Mouse (Mus musculus) adrenal gland, postnatal 4 days (tissue): ENCODE data around the gene Mboat2. TPM values are rescaled to one million over a fixed set of nuclear protein-coding genes. Genes with fewer than 3 reads are reported as not detected.

Experiments used
- DNase-seq, 2 experiments: peaks; one replicate each; pipeline ENCODE4 v3.0.0; 2021 to 2022; ENCODE audit warnings: low spot score in 2 of 2, mixed read lengths in 2 of 2
- total RNA-seq, 2 experiments: library from RNA; stranded (reverse); gene quantifications; 2 replicates each; pipeline ENCODE4 v1.2.3; 2021

Mboat2 gene
- total RNA-seq, 2 experiments from 2014 or later: 25.9 to 27.1 TPM

GRCm38 (mm10) chr12:24895352-24895751 lies 64.7 kb downstream of the Mboat2 start:
- DNase-seq: no peak

DNA sequence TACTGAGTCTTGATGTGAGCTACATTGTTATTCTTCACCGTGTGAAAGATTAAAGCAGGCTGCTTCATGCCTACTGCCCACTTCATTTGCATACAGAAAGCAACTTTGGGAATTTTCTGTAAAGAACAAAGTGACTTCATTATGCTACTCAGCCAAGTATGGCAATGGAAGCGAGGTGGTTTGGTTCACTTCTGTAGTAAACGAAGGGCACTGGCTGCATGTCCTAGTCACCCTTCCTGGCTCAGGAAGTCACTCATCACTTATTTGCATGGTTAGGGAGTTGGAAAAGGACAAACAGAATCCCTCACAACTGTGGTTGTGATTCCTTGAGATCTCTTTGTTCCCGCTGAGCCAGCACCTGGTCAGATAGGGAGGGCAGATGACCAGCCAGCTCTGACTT lies 66.7 kb downstream of the Mboat2 start:
- DNase-seq: no peak

- DNase-seq: no peak
These were observed 67.5 kb downstream of the Mboat2 start for GRCm38 (mm10) chr12:24898226-24898625.

DNA sequence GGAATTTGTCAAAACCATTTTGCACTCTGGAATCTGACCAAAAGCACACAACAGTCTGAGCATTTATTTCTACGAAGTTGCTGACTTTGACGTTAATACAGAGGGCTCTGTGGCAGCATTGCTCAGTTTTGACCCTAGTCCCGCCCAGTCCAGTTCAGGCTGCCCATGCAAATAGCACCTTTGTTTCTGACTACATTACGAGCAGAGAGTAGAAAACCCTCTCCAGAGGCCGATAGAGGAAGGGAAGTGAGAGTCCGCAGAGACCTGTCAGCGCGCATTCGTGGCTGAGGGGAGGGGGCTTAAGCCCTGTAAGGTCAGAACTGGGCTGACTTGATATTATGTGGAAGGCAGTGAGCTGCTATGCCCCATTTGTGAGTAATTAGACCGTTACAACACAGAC lies 69.0 kb downstream of the Mboat2 start:
- DNase-seq: no peak

DNA sequence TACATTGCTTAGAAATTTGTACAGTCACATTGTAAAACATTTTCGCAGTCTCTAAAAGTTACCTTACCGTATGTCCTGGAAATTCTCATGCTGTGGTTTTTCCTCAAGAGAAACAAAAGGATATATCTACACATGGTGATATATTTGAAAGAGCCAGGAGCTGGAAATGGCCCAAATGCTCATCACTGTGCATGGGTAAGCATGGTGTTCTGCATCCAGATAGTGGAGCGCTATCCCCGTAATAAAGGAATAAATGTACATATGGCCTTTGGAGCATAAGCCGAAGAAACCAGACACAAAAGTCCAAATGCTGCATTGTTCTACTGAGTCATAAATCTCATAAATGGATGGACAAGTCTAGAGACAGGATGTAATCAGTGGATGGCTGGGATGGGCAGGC lies 72.1 kb downstream of the Mboat2 start:
- DNase-seq: no peak

- no peak for DNase-seq
These were observed 77.2 kb downstream of the Mboat2 start for GRCm38 (mm10) chr12:24907894-24908293.

DNA sequence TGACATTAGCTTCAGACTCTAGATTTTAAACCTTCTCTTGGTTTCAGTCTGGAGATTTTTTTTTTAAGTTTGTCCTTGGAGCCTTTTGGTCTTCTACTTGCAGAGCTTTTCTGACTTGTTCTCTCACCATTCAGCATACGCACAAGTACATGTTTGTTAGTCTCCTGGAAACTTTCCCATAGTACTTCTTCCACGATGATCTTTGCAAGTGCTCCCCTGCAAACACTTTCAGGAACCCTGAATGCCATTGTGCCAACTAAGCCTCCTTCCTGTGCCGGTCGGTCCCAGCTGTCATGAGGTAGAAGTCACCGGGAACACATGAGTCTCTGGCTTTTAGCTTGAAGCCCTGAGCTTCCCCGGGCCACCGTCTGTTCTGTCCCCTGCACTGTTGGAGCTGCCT lies 79.0 kb downstream of the Mboat2 start:
- no peak for DNase-seq

GRCm38 (mm10) chr12:24912174-24912573 lies 81.5 kb downstream of the Mboat2 start:
- no peak for DNase-seq

- no peak for DNase-seq
These were observed 82.2 kb downstream of the Mboat2 start for GRCm38 (mm10) chr12:24912876-24913275.

DNA sequence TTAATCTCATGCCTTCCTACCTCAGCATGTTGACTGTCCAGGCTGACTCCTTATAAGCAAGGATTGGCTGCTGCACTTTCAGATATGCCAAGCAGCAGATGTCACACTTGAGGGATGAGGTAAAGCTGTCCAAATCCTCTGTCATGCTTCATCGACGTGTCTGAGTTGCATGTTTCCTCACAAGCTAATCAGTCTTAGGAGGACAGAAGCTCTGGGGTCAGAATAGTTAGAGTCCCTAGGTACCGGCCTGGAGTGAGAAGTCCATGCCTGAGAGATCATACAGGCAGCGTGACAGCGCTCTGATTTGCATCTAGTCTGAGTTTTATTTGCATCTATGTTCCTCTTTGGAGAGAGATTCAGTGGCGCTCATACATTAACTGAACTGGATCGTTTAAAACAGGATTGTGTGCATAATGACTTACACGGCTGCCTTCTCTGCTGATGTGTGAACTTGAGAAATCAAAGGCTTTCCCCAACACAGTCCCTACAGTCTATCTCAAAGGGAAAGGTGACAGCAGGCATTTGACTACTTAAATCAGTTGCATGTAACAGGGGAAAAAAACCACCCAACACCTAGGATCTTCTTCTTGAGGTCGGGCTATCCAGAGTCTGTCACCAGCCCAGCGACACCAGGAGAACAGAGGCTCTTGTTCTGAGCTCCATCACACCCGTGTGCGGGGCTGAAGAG lies 88.0 kb downstream of the Mboat2 start:
- no peak for DNase-seq

DNA sequence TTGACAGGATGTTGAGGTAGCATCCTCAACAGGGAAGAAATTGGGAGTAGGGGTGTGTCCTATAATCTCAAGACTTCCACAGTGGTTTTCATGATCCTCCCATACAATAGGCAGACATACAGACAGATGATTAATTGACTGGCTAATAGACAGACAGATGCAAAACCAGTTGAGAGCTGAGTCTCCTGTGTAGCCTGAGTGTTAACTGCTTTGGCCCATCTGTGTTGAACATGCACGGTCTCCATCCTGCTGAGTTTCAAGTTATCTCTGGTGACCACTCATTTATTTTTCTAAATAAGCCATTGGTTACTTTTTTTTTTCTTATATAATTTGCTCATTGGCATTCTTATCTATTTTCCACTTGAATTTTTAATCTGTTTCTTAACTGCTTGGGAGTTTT lies 90.2 kb downstream of the Mboat2 start:
- no peak for DNase-seq

- DNase-seq: no peak
These were observed 93.3 kb downstream of the Mboat2 start for GRCm38 (mm10) chr12:24924003-24924402.

GRCm38 (mm10) chr12:24925276-24925675 lies 94.6 kb downstream of the Mboat2 start:
- DNase-seq: no peak

DNA sequence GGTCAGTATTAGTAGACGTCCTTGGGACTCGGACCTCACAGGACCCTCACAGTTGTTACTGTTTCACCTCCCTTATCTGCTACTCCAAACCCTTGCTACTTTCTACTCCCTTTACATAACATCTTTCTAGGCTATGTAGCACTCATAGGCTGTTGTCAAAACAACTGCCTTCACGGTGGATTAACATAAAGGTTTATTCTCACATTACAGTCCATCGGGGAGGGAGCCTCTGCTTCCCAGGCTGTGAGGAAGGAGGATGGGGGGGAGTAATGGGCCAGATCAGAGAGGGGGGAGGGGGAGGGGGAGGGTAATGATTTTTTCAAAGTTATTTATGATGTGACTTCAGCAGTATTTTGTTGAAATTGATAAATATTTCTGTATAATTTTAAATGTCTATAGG lies 95.0 kb downstream of the Mboat2 start:
- DNase-seq: no peak

GRCm38 (mm10) chr12:24928051-24928748 lies 97.5 kb downstream of the Mboat2 start:
- no peak for DNase-seq

DNA sequence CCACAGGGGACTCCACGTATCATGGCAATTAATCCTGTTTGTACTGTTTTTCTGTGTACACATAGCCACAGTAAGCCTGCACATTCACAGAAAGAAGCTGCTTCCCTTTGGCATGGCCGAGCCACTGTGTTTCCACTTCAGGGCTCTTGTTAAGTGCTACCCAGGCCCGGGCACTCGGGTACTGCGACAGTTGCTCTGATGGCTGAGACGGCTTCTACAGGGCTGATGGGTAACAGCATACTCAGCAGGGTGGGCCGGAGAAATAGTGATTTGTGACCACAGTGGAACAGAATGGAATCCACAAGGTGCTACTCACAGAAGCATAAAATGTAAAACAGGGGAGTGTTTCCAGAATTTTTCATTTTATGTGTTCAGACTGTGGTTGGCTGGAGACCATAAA lies 98.4 kb downstream of the Mboat2 start:
- no peak for DNase-seq

GRCm38 (mm10) chr12:24930760-24931159 lies 100.1 kb downstream of the Mboat2 start:
- no peak for DNase-seq

- no peak for DNase-seq
These were observed 101.4 kb downstream of the Mboat2 start for GRCm38 (mm10) chr12:24932120-24932519.

DNA sequence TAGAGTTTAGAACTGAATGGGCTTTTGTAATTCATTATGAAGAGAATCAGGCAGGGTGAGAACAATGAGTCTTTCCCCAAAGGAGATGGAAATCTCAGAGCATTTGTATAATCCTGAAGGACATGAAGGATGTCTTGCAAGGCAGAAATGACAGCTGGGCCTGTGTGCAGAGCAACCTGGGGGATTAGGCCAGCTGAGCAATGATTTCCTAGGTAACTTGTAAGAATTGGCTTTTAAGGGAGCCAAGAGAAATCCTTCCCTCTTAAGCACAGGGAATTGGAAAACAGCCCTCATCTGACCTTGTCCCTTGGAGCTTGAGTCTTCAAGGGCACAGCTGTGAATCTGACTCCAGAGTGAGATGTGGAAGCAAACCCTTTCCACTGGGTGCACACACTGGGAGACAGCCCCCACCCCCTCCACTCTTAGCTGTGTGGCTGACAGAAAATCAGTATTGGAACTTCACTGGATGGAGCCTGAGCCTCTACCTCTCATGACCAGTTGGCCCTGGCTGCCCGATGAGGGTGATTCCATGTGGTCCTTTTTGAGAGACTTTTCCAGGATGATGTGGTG lies 102.6 kb downstream of the Mboat2 start:
- DNase-seq: no peak

DNA sequence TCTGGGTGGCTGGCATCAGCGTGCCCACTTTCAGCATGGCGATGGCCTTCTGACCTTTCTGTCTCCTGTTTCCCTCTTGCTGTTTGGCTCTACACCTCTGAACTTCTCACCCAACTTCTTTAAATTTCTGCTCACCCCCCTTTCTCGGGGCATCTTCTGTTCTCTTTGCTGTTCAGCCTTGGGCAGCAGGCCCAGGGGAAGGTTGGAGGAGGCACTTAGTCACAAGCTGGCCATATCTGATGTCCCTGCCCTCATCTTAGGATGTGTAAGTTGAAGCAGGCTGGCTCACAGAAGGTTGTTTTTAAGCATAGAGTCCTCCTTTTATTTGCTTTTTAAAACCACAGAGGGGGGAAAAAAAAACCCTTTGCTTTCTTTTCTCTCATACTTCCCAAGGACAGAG lies 103.3 kb downstream of the Mboat2 start:
- DNase-seq: peak in 1 of 2 experiments; percentile 32

- no peak for DNase-seq
These were observed 105.6 kb downstream of the Mboat2 start for GRCm38 (mm10) chr12:24936281-24936680.

GRCm38 (mm10) chr12:24939372-24939771 lies 108.7 kb downstream of the Mboat2 start:
- DNase-seq: no peak
